Mouse (Mus musculus) midbrain, embryonic 11.5 days (tissue): ENCODE measurements around the gene Fchsd2. TPM values are rescaled to one million over a fixed set of nuclear protein-coding genes. Genes with fewer than 3 reads are reported as not detected.

ENCODE experiments used
- ATAC-seq: fragments of 200-750 bp; cut with Nextera tagmentation; 2 replicates; pipeline ENCODE4 v1.8.0; 2017; ENCODE audit warnings: moderate TSS enrichment, moderate library complexity; ENCODE audit not compliant: low FRiP score
- DNase-seq: peaks from one replicate; pipeline ENCODE4 v3.0.0; 2015; ENCODE audit warnings: low spot score; ENCODE audit errors: missing footprints
- H3K27ac ChIP-seq: fragments of 300-500 bp; sonication (generic); 2 replicates; pipeline ENCODE4 v1.5.1; 2014; ENCODE audit warnings: low read depth, low read length
- H3K27me3 ChIP-seq: fragments of 300-500 bp; sonication (generic); 2 replicates; pipeline ENCODE4 v1.6.1; 2014; ENCODE audit warnings: mild to moderate bottlenecking, low read length, moderate library complexity, mixed read lengths; ENCODE audit not compliant: control insufficient read depth, insufficient read depth
- H3K36me3 ChIP-seq: fragments of 300-500 bp; sonication (generic); 2 replicates; pipeline ENCODE4 v1.6.1; 2014; ENCODE audit warnings: mild to moderate bottlenecking, low read length, moderate library complexity, mixed read lengths; ENCODE audit not compliant: control insufficient read depth, insufficient read depth
- H3K4me1 ChIP-seq: fragments of 300-500 bp; sonication (generic); 2 replicates; pipeline ENCODE4 v1.6.1; 2014; ENCODE audit warnings: low read length; ENCODE audit not compliant: control insufficient read depth, insufficient read depth
- H3K4me2 ChIP-seq: fragments of 300-500 bp; sonication (generic); 2 replicates; pipeline ENCODE4 v1.6.1; 2014; ENCODE audit warnings: mild to moderate bottlenecking, moderate library complexity
- H3K4me3 ChIP-seq: fragments of 300-500 bp; sonication (generic); 2 replicates; pipeline ENCODE4 v1.5.1; 2014; ENCODE audit warnings: low read depth, low read length
- H3K9ac ChIP-seq: fragments of 300-500 bp; sonication (generic); 2 replicates; pipeline ENCODE4 v1.6.1; 2014; ENCODE audit warnings: low read length
- H3K9me3 ChIP-seq: fragments of 300-500 bp; sonication (generic); 2 replicates; pipeline ENCODE4 v1.6.1; 2016; ENCODE audit warnings: low read length; ENCODE audit not compliant: control insufficient read depth
- WGBS: fragments of 180-500 bp; shearing (Covaris S2); extraction: QIAGEN DNeasy Blood & Tissue Kit; methylation state at CpG from one replicate; pipeline ENCODE4 v1.1.7; 2014; 5-methylcytosine and 5-hydroxymethylcytosine counted together
- polyA plus RNA-seq: library from polyadenylated mRNA; unstranded; fragments of >200 nt; fragmentation: Nextera tagmentation; extraction: Ambion mirVana; gene quantifications from 2 replicates; pipeline ENCODE4 v1.2.1, GENCODE M21; 2014

Gene Fchsd2
- polyA plus RNA-seq, 1 experiment from 2014 or later = 24.8 TPM

- Histone ChIP-seq H3K36me3 (no peaks in the 10 kb centered on the region), H3K9me3 (no peaks in the 10 kb centered on the region), H3K4me3 (no peak overlapping the region), H3K27me3 (no peaks in the 10 kb centered on the region), H3K4me2 (no peak overlapping the region), H3K9ac (no peak overlapping the region), H3K4me1 (0 out of 2 replicates have a peak, but pooled peaks cover 2% of the 10 kb centered on the region), H3K27ac (no peak overlapping the region)
- DNase-seq (peak; percentile 23), ATAC-seq (no peak)
- WGBS = 81% methylated on average over 3 of the region's 3 CpGs
Measured at GRCm38 (mm10) chr7:101232716-101233115, 140.1 kb downstream of the Fchsd2 start.

DNA sequence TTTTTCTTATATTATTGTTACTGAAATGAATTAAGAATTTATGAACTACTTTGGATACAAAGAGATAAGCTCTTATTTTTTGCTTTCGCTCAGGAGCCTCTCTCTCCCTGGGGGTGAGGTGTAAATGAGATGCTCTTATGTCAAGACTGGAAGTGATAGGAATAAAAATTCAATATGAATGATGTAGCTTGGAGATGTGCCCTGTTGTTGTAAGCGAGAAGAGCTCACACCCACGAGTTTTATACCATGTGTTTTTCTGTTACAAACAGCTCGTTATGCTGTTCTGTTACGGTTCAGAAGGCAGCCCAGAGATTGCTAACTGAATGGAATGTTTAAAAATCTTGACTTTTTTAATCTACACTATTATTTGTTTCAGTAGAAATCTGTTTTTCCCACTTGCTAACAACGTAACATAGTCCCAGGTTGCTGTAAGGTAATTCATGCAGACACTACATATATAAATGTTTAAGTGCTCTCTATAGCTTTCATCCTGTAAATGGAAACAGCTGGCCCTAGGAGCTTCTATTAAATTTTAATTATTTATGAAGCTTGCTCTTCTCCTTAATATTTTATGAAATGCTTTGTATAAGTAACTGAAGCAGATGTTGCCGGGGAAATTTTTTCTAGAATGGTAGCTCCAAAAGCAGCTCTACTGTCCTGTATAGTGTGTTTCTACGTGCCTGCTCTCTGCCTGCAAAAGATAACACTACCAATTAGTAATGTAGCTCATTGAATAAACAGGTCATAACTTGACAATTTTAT, 144.2 kb downstream of the Fchsd2 start:
- Histone ChIP-seq H3K27me3 (no peaks in the 10 kb centered on the region), H3K4me2 (no peak overlapping the region), H3K4me1 (no peaks in the 10 kb centered on the region), H3K9me3 (no peaks in the 10 kb centered on the region), H3K36me3 (no peaks in the 10 kb centered on the region), H3K4me3 (no peak overlapping the region), H3K9ac (no peak overlapping the region), H3K27ac (no peak overlapping the region)
- DNase-seq (peak; percentile 64), ATAC-seq (no peak)
- 86% methylated on average over 8 of the region's 8 CpGs for WGBS

DNA sequence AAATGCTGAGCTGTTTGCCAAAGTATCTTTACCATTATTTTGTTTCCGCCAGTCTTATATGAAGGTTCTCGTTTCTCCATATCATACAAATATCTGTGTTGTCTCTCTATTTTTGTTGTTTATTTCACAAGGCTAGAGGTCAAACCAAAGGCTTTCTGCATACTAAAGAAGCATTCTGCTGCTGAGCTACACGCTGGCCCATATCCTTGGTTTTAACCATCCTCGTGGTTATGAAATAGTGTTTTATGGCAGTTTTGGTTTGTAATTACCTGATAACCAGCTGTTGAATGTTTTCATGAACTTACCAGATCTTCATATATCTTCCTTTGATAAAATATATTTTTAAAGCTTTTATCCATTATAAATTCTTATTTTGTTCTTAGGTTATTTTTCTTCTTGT, 156.1 kb downstream of the Fchsd2 start:
- H3K27ac ChIP-seq = no peak overlapping the region
- H3K9ac ChIP-seq = no peak overlapping the region
- H3K4me1 ChIP-seq = no peaks in the 10 kb centered on the region
- no peak overlapping the region for H3K4me2 ChIP-seq
- no peak for DNase-seq
- H3K36me3 ChIP-seq = no peaks in the 10 kb centered on the region
- H3K27me3 ChIP-seq = no peaks in the 10 kb centered on the region
- no peak overlapping the region for H3K4me3 ChIP-seq
- 96% methylated on average over 4 of the region's 4 CpGs for WGBS
- ATAC-seq = no peak
- H3K9me3 ChIP-seq = no peaks in the 10 kb centered on the region

DNA sequence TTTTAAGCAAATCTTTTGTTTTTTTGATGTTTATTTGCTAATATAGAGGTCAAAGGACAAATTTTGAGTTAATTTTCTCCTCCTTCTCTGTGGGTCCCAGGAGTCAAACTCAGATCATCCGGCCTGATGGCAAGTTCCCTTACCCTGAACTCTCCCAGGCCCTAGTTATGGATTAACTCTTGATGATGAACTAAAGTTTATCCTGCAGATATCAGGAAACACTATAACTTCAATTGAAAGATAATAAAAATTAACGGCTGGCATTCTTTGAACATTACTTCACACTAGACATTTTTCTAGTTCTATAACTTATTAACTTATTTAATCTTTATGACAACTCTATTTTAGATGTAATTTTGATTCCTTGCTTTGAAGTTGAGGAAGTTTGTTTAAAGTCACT, 156.5 kb downstream of the Fchsd2 start:
- DNase-seq (no peak), ATAC-seq (no peak)
- H3K27me3 ChIP-seq = no peaks in the 10 kb centered on the region
- 77% methylated on average over 2 of the region's 2 CpGs for WGBS
- H3K36me3 ChIP-seq = no peaks in the 10 kb centered on the region
- no peaks in the 10 kb centered on the region for H3K9me3 ChIP-seq
- no peak overlapping the region for H3K4me2 ChIP-seq
- H3K9ac ChIP-seq = no peak overlapping the region
- H3K4me3 ChIP-seq = no peak overlapping the region
- no peaks in the 10 kb centered on the region for H3K4me1 ChIP-seq
- H3K27ac ChIP-seq = no peak overlapping the region

GRCm38 (mm10) chr7:101253071-101253470, 160.4 kb downstream of the Fchsd2 start:
- DNase-seq = no peak
- H3K9ac ChIP-seq = no peak overlapping the region
- H3K4me2 ChIP-seq = no peak overlapping the region
- no peaks in the 10 kb centered on the region for H3K4me1 ChIP-seq
- H3K9me3 ChIP-seq = no peaks in the 10 kb centered on the region
- H3K4me3 ChIP-seq = no peak overlapping the region
- WGBS = 77% methylated on average over 2 of the region's 2 CpGs
- H3K27me3 ChIP-seq = no peaks in the 10 kb centered on the region
- H3K36me3 ChIP-seq = no peaks in the 10 kb centered on the region
- no peak overlapping the region for H3K27ac ChIP-seq
- no peak for ATAC-seq

GRCm38 (mm10) chr7:101258482-101258881, 165.8 kb downstream of the Fchsd2 start:
- H3K36me3 ChIP-seq = peaks cover 3% of the 10 kb centered on the region; the same call in 1 of the 2 replicates
- ATAC-seq (no peak), DNase-seq (no peak)
- H3K27me3 ChIP-seq = no peaks in the 10 kb centered on the region
- no peak overlapping the region for H3K27ac ChIP-seq
- no peak overlapping the region for H3K9ac ChIP-seq
- no peak overlapping the region for H3K4me3 ChIP-seq
- no peak overlapping the region for H3K4me2 ChIP-seq
- H3K9me3 ChIP-seq = no peaks in the 10 kb centered on the region
- no peaks in the 10 kb centered on the region for H3K4me1 ChIP-seq

DNA sequence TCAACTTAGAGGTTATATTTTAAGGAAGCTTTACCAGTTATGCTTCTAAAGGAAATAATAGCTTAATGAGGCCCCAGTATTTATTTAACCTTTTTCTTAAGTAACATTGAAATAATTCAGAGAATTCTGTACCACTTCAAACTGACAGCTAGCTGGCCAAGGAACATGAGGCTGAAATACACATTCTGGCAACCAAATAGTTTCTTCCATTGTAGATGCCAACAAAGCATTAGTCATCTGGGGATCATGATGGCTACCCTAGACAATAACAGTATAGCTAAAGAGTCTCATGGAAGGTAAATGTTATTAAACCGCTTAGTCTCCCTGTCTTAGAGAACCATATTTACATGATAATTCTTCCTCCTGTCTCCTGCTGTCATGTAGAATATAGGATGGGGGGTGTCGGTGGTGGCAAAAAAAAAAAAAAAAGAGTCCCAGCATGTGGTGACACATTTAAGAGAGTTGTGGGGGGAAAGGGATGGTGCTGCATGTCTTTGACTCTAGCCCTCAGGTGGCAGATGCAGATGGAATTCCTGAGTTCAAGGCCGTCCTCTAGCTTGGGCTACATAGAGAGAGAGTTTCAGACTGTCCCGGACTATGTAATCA, 169.4 kb downstream of the Fchsd2 start:
- no peak overlapping the region for H3K4me3 ChIP-seq
- DNase-seq (no peak), ATAC-seq (no peak)
- H3K4me1 ChIP-seq = no peaks in the 10 kb centered on the region
- peaks cover 3% of the 10 kb centered on the region; the same call in 1 of the 2 replicates for H3K36me3 ChIP-seq
- 81% methylated on average over 4 of the region's 4 CpGs for WGBS
- no peak overlapping the region for H3K4me2 ChIP-seq
- no peaks in the 10 kb centered on the region for H3K9me3 ChIP-seq
- no peak overlapping the region for H3K9ac ChIP-seq
- H3K27ac ChIP-seq = no peak overlapping the region
- no peaks in the 10 kb centered on the region for H3K27me3 ChIP-seq

DNA sequence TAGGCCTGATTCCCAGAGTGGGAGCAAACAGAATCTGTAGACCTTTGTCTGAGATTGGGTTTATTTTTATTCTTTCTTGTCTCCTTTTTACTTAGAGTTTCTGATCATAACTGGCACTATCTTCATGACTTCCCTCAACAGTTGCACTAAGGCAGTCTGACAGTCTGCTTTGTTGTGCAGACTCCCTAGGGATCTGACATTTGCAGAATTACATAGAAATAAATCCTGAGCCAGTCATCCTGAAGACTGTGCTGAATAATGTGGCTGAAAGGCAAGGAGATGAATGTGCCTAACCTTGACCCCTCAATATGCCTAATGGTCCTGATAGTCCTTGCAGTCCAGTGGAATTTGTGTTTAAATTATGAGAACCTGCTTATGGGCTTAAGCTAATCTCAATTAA, 170.8 kb downstream of the Fchsd2 start:
- ATAC-seq (no peak), DNase-seq (no peak)
- no peak overlapping the region for H3K27ac ChIP-seq
- H3K4me2 ChIP-seq = no peak overlapping the region
- H3K9ac ChIP-seq = no peak overlapping the region
- H3K27me3 ChIP-seq = no peaks in the 10 kb centered on the region
- no peak overlapping the region for H3K4me3 ChIP-seq
- H3K9me3 ChIP-seq = no peaks in the 10 kb centered on the region
- no peaks in the 10 kb centered on the region for H3K4me1 ChIP-seq
- H3K36me3 ChIP-seq = peaks cover 3% of the 10 kb centered on the region; the same call in 1 of the 2 replicates

DNA sequence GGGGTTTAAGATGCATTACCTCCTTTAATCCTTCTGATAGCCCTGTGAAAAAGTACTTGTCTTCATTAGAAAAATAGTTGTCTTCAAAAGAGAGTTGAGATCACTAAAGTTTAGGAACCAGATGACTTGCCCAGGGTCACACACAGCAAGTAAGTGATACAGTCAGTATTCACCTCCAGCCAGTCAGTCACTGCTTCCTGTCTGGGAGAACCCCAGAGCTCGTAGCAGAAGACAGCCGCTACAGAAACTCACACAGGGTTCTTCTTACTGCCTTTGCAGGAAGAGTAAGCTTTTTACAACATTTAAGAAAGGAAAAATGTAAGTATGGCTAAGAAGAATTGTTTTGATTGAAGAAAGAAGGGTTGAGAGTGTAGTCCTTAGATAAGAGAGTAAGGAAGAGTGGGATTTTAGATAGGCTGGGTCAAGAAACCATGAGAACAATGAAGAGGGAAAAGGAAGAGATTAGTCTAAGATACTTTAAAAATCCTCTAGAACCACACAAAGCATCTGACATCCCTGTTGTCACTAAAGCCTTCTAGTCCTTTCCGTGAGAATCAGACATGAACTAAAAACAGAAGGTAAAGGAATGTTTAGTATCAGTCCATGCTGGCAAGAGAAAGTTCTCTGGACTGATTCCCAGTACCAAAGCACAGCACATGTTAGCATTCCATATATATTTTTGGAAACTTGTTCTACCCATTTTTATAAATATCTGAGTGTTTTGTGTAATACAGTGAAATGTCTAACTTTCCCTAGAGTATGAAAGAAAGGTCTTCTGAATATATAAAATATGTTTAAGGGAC, 175.0 kb downstream of the Fchsd2 start:
- H3K27me3 ChIP-seq = no peaks in the 10 kb centered on the region
- no peak overlapping the region for H3K4me2 ChIP-seq
- H3K27ac ChIP-seq = no peak overlapping the region
- H3K4me3 ChIP-seq = no peak overlapping the region
- 78% methylated on average over 3 of the region's 3 CpGs for WGBS
- H3K36me3 ChIP-seq = no peaks in the 10 kb centered on the region
- H3K9ac ChIP-seq = no peak overlapping the region
- H3K4me1 ChIP-seq = no peaks in the 10 kb centered on the region
- H3K9me3 ChIP-seq = no peaks in the 10 kb centered on the region
- DNase-seq = no peak
- ATAC-seq = no peak
